Mouse (Mus musculus): ENCODE data around the gene Pitpna. TPM values are rescaled to one million over a fixed set of nuclear protein-coding genes. Genes with fewer than 3 reads are reported as not detected.
"Not testable (repeated sequence)": the region's sequence is repeated elsewhere in the genome, so short reads cannot be mapped to it uniquely, and the experiment has no call there.

Pitpna gene
- polyA plus RNA-seq, 1 experiment from 2014 or later, result 80.1 TPM

GRCm38 (mm10) chr11:75583521-75583920 is 4.4 kb upstream of the Pitpna start:
- Histone ChIP-seq H3K4me3 (no peak overlapping the region), H3K27me3 (ENCODE audit: insufficient read depth, poor library complexity, severe bottlenecking) (no peaks in the 10 kb centered on the region), H3K36me3 (no peaks in the 10 kb centered on the region), H3K9me3 (no peaks in the 10 kb centered on the region), H3K4me1 (peaks cover 7% of the 10 kb centered on the region), H3K27ac (no peak overlapping the region)
- no peak for DNase-seq (ENCODE audit: low spot score)
- 59% methylated on average over 2 of the region's 2 CpGs for WGBS

- Histone ChIP-seq H3K9me3 (no peaks in the 10 kb centered on the region), H3K27me3 (ENCODE audit: insufficient read depth, poor library complexity, severe bottlenecking) (no peaks in the 10 kb centered on the region), H3K4me1 (peaks cover 22% of the 10 kb centered on the region), H3K36me3 (0 out of 2 replicates have a peak, but pooled peaks cover 1% of the 10 kb centered on the region), H3K27ac (no peak overlapping the region), H3K4me3 (no peak overlapping the region)
- DNase-seq (ENCODE audit: low spot score), result no peak
- 80% methylated on average over 4 of the region's 4 CpGs for WGBS
These were observed 2.8 kb upstream of the Pitpna start for GRCm38 (mm10) chr11:75585061-75585460.

- H3K27me3 ChIP-seq (ENCODE audit: insufficient read depth, poor library complexity, severe bottlenecking), result no peaks in the 10 kb centered on the region
- WGBS, result 72% methylated on average over 5 of the region's 5 CpGs
- H3K27ac ChIP-seq, result no peak overlapping the region
- H3K9me3 ChIP-seq, result no peaks in the 10 kb centered on the region
- H3K36me3 ChIP-seq, result 0 out of 2 replicates have a peak, but pooled peaks cover 3% of the 10 kb centered on the region
- H3K4me1 ChIP-seq, result peaks cover 24% of the 10 kb centered on the region
- no peak overlapping the region for H3K4me3 ChIP-seq
- no peak for DNase-seq (ENCODE audit: low spot score)
These were observed 1.9 kb upstream of the Pitpna start for GRCm38 (mm10) chr11:75585978-75586377.

- H3K27ac ChIP-seq, result 0 out of 2 replicates have a peak overlapping the region, but pooled peaks have one; percentile 95
- no peaks in the 10 kb centered on the region for H3K27me3 ChIP-seq (ENCODE audit: insufficient read depth, poor library complexity, severe bottlenecking)
- H3K4me3 ChIP-seq, result no peak overlapping the region
- WGBS, result 81% methylated on average over 5 of the region's 5 CpGs
- peaks cover 11% of the 10 kb centered on the region for H3K36me3 ChIP-seq
- DNase-seq (ENCODE audit: low spot score), result no peak
- peaks cover 24% of the 10 kb centered on the region for H3K4me1 ChIP-seq
- no peaks in the 10 kb centered on the region for H3K9me3 ChIP-seq
These were observed 934 bp upstream of the Pitpna start for GRCm38 (mm10) chr11:75586963-75587362.

GRCm38 (mm10) chr11:75588285-75588941 is 516 bp downstream of the Pitpna start:
- Histone ChIP-seq H3K27me3 (ENCODE audit: insufficient read depth, poor library complexity, severe bottlenecking) (no peaks in the 10 kb centered on the region), H3K4me3 (peak overlapping the region; percentile 98), H3K9me3 (no peaks in the 10 kb centered on the region), H3K36me3 (peaks cover 26% of the 10 kb centered on the region), H3K27ac (peak overlapping the region; percentile 95), H3K4me1 (peaks cover 29% of the 10 kb centered on the region)
- DNase-seq (ENCODE audit: low spot score), result peak; percentile 82
- WGBS, result under 1% methylated on average over 37 of the region's 37 CpGs

- DNase-seq (ENCODE audit: low spot score), result no peak
- peaks cover 63% of the 10 kb centered on the region for H3K36me3 ChIP-seq
These were observed 4.7 kb downstream of the Pitpna start for GRCm38 (mm10) chr11:75592612-75593011.

GRCm38 (mm10) chr11:75594431-75594830 is 6.5 kb downstream of the Pitpna start:
- no peak overlapping the region for H3K4me3 ChIP-seq
- no peaks in the 10 kb centered on the region for H3K27me3 ChIP-seq (ENCODE audit: insufficient read depth, poor library complexity, severe bottlenecking)
- WGBS, result 78% methylated on average over 9 of the region's 9 CpGs
- H3K36me3 ChIP-seq, result peaks cover 81% of the 10 kb centered on the region
- peaks cover 22% of the 10 kb centered on the region for H3K4me1 ChIP-seq
- H3K27ac ChIP-seq, result no peak overlapping the region
- H3K9me3 ChIP-seq, result no peaks in the 10 kb centered on the region
- no peak for DNase-seq (ENCODE audit: low spot score)

More at GRCm38 (mm10) chr11:75592612-75593011, 4.7 kb downstream of the Pitpna start:
- H3K4me1 ChIP-seq, result peaks cover 36% of the 10 kb centered on the region
- H3K27me3 ChIP-seq (ENCODE audit: insufficient read depth, poor library complexity, severe bottlenecking), result no peaks in the 10 kb centered on the region
- no peaks in the 10 kb centered on the region for H3K9me3 ChIP-seq
- no peak overlapping the region for H3K4me3 ChIP-seq
- no peak overlapping the region for H3K27ac ChIP-seq
- 86% methylated on average over 5 of the region's 5 CpGs for WGBS

- 76% methylated on average over 2 of the region's 2 CpGs for WGBS
- Histone ChIP-seq H3K27ac (no peak overlapping the region), H3K4me1 (peaks cover 14% of the 10 kb centered on the region), H3K36me3 (peaks cover 84% of the 10 kb centered on the region), H3K27me3 (ENCODE audit: insufficient read depth, poor library complexity, severe bottlenecking) (no peaks in the 10 kb centered on the region), H3K9me3 (no peaks in the 10 kb centered on the region), H3K4me3 (no peak overlapping the region)
- no peak for DNase-seq (ENCODE audit: low spot score)
These were observed 7.5 kb downstream of the Pitpna start for GRCm38 (mm10) chr11:75595404-75595803.

- no peak for DNase-seq (ENCODE audit: low spot score)
These were observed 7.9 kb downstream of the Pitpna start for GRCm38 (mm10) chr11:75595816-75596215.

GRCm38 (mm10) chr11:75596726-75597255 is 8.9 kb downstream of the Pitpna start:
- Histone ChIP-seq H3K27me3 (ENCODE audit: insufficient read depth, poor library complexity, severe bottlenecking) (no peaks in the 10 kb centered on the region), H3K9me3 (no peaks in the 10 kb centered on the region), H3K27ac (no peak overlapping the region), H3K4me3 (no peak overlapping the region), H3K4me1 (peaks cover 14% of the 10 kb centered on the region), H3K36me3 (peaks cover 91% of the 10 kb centered on the region)
- DNase-seq (ENCODE audit: low spot score), result no peak
- WGBS, result 71% methylated on average over 3 of the region's 3 CpGs

More at GRCm38 (mm10) chr11:75595816-75596215, 7.9 kb downstream of the Pitpna start:
- 87% methylated on average over 7 of the region's 7 CpGs for WGBS
- Histone ChIP-seq H3K4me3 (no peak overlapping the region), H3K27me3 (ENCODE audit: insufficient read depth, poor library complexity, severe bottlenecking) (no peaks in the 10 kb centered on the region), H3K4me1 (peaks cover 14% of the 10 kb centered on the region), H3K9me3 (no peaks in the 10 kb centered on the region), H3K36me3 (peaks cover 88% of the 10 kb centered on the region), H3K27ac (no peak overlapping the region)

- no peak for DNase-seq (ENCODE audit: low spot score)
- WGBS, result 91% methylated on average over 6 of the region's 6 CpGs
- H3K27ac ChIP-seq, result no peak overlapping the region
These were observed 10.1 kb downstream of the Pitpna start for GRCm38 (mm10) chr11:75598004-75598403.

GRCm38 (mm10) chr11:75599802-75600201 is 11.9 kb downstream of the Pitpna start:
- not testable (repeated sequence) for DNase-seq (ENCODE audit: low spot score); H3K4me1 ChIP-seq; H3K27ac ChIP-seq; H3K27me3 ChIP-seq (ENCODE audit: insufficient read depth, poor library complexity, severe bottlenecking); H3K4me3 ChIP-seq; H3K9me3 ChIP-seq
- WGBS, result 94% methylated on average over 17 of the region's 17 CpGs
- peaks cover 85% of the 10 kb centered on the region for H3K36me3 ChIP-seq

More at GRCm38 (mm10) chr11:75598004-75598403, 10.1 kb downstream of the Pitpna start:
- Histone ChIP-seq H3K27me3 (ENCODE audit: insufficient read depth, poor library complexity, severe bottlenecking) (no peaks in the 10 kb centered on the region), H3K4me1 (peaks cover 9% of the 10 kb centered on the region; the same call in 1 of the 2 replicates), H3K36me3 (peaks cover 92% of the 10 kb centered on the region), H3K4me3 (no peak overlapping the region), H3K9me3 (no peaks in the 10 kb centered on the region)

- Histone ChIP-seq H3K9me3 (no peaks in the 10 kb centered on the region), H3K4me3 (no peak overlapping the region), H3K27me3 (ENCODE audit: insufficient read depth, poor library complexity, severe bottlenecking) (no peaks in the 10 kb centered on the region), H3K36me3 (peaks cover 79% of the 10 kb centered on the region), H3K27ac (no peak overlapping the region), H3K4me1 (peaks cover 4% of the 10 kb centered on the region; the same call in 1 of the 2 replicates)
- DNase-seq (ENCODE audit: low spot score), result no peak
- 82% methylated on average over 5 of the region's 5 CpGs for WGBS
These were observed 16.9 kb downstream of the Pitpna start for GRCm38 (mm10) chr11:75604826-75605225.
